Mouse (Mus musculus): ENCODE results near the gene Rusc2.

- no peak for TF ChIP-seq CTCF (IDR thresholded peaks at IDR 0.05; ENCODE audit: low read depth)
- no peak for TF ChIP-seq EP300 (IDR thresholded peaks at IDR 0.05; ENCODE audit: low read depth)
These were observed 84.2 kb downstream of the Rusc2 start for GRCm38 (mm10) chr4:43465935-43466334.

All from liver, postnatal 0 days (tissue).